Mouse (Mus musculus) intestine, embryonic 15.5 days (tissue): ENCODE measurements around the gene Exoc8. TPM values are rescaled to one million over a fixed set of nuclear protein-coding genes. Genes with fewer than 3 reads are reported as not detected.
A peak's percentile ranks its signal among the peaks of the same experiment; 100 is the strongest.

ENCODE experiments used
- ATAC-seq: fragments of 200-750 bp; cut with Nextera tagmentation; 2 replicates; pipeline ENCODE4 v1.8.0; 2017; ENCODE audit warnings: moderate TSS enrichment, moderate library complexity
- H3K27ac ChIP-seq: fragments of 300-500 bp; sonication (generic); 2 replicates; pipeline ENCODE4 v1.5.1; 2015; ENCODE audit warnings: mild to moderate bottlenecking, inconsistent platforms
- H3K27me3 ChIP-seq: fragments of 300-500 bp; sonication (generic); replicated peaks from 2 replicates; pipeline ENCODE4 v1.6.1; 2015; ENCODE audit warnings: inconsistent platforms
- H3K36me3 ChIP-seq: fragments of 300-500 bp; sonication (generic); 2 replicates; pipeline ENCODE4 v1.6.1; 2015; ENCODE audit warnings: inconsistent platforms
- H3K4me1 ChIP-seq: fragments of 300-500 bp; sonication (generic); replicated peaks from 2 replicates; pipeline ENCODE4 v1.6.1; 2015; ENCODE audit warnings: inconsistent platforms
- H3K4me2 ChIP-seq: fragments of 300-500 bp; sonication (generic); replicated peaks from 2 replicates; pipeline ENCODE4 v1.6.1; 2015; ENCODE audit warnings: mild to moderate bottlenecking, inconsistent platforms
- H3K4me3 ChIP-seq: fragments of 300-500 bp; sonication (generic); replicated peaks from 2 replicates; pipeline ENCODE4 v1.5.1; 2015; ENCODE audit warnings: inconsistent platforms
- H3K9ac ChIP-seq: fragments of 300-500 bp; sonication (generic); 2 replicates; pipeline ENCODE4 v1.6.1; 2015; ENCODE audit warnings: inconsistent platforms
- H3K9me3 ChIP-seq: fragments of 300-500 bp; sonication (generic); 2 replicates; pipeline ENCODE4 v1.6.1; 2016; ENCODE audit warnings: inconsistent platforms
- WGBS: fragments of 180-500 bp; shearing (Covaris S2); methylation state at CpG from one replicate; pipeline ENCODE4 v1.1.7; 2015; 5-methylcytosine and 5-hydroxymethylcytosine counted together
- polyA plus RNA-seq: library from polyadenylated mRNA; unstranded; fragments of >200 nt; fragmentation: Nextera tagmentation; extraction: Ambion mirVana; gene quantifications from 2 replicates; pipeline ENCODE4 v1.2.1, GENCODE M21; 2015

Exoc8 gene
- 7.5 and 7.8 TPM in 2 replicates for polyA plus RNA-seq

DNA sequence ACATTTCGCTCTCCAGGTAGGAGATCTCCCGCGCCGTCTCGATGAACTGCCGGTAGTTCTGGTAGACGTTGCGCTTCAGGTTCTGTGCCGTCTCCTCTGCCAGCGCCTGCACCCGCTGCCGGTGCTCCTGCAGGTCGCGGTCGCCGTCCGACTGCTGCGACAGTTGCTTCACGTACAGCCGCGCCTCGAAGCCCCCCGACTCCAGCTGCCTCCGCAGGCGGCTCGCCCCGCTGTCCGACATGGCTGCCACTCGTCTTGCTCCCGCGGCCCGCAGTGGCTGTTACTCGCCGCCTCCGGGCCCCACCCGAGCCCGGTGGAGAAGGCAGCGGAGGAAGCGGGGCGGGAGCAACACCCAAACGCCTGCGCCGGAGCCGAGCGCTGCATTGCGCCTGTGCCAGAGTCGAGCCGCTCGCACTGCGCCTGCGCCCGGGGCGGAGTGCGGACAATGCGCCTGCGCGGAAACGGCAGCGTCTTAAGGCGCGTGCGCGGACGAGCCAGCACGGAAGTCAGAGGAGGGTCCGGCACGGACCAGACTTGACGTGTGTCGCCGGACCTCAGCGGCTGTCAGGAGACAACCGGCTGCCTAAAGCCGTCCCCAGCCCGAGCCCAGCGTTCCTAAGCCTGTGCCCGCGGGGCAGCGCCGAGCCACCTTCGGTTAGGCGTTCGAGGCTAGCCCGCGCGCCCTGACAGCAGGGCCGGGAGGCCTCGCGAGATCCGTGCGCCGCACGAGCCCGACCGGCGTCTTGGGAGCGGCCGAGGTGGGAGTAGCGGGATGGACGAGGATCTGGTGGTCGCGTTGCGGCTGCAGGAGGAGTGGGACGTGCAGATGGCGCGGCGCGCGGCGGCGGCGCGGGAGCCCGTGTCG, at the start of gene Exoc8, which contains the start of gene Sprtn:
TSS of gene Exoc8 (minus strand) at position 320 of the 865 bp plus-strand sequence.
TSS of gene Sprtn (plus strand) at position 501 of the 865 bp plus-strand sequence.
- Histone ChIP-seq H3K4me2 (peak within 1 kb of the TSS; percentile 90), H3K27me3 (no peaks in the 10 kb centered on the region), H3K9ac (peak within 1 kb of the TSS; percentile 79), H3K4me1 (peaks cover 23% of the 10 kb centered on the region), H3K9me3 (no peaks in the 10 kb centered on the region), H3K27ac (peak within 1 kb of the TSS; percentile 77), H3K4me3 (peak within 1 kb of the TSS; percentile 88), H3K36me3 (peaks cover 30% of the 10 kb centered on the region)
- under 1% methylated on average over 114 of the region's 114 CpGs for WGBS
- ATAC-seq, result peak; percentile 93

DNA sequence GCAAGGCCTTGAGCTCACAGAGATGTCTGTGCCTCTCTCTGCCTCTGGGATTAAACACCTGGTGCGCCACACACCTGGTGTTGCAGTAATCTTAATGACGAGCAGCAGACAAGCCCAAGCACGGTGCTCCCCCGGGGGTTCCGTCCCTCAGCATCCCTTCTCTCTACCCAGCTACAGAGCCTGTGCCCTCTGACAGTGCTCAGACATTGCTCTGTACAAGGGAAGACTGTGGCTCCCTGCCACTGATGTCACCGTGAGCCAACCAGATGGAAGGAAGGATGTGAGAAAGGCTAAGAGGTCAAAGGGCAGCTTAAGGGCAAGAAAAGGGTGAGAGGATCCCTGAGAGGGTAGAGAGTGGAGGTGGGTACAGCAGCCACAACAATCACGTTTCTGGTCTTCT, 46.9 kb upstream of the Exoc8 start:
- no peaks in the 10 kb centered on the region for H3K27me3 ChIP-seq
- peaks cover 7% of the 10 kb centered on the region; the same call in 1 of the 2 replicates for H3K36me3 ChIP-seq
- ATAC-seq, result no peak
- 57% methylated on average over 7 of the region's 7 CpGs for WGBS
- H3K4me1 ChIP-seq, result peaks cover 23% of the 10 kb centered on the region
- no peak overlapping the region for H3K9ac ChIP-seq
- H3K27ac ChIP-seq, result no peak overlapping the region
- no peak overlapping the region for H3K4me3 ChIP-seq
- H3K9me3 ChIP-seq, result no peaks in the 10 kb centered on the region
- no peak overlapping the region for H3K4me2 ChIP-seq

DNA sequence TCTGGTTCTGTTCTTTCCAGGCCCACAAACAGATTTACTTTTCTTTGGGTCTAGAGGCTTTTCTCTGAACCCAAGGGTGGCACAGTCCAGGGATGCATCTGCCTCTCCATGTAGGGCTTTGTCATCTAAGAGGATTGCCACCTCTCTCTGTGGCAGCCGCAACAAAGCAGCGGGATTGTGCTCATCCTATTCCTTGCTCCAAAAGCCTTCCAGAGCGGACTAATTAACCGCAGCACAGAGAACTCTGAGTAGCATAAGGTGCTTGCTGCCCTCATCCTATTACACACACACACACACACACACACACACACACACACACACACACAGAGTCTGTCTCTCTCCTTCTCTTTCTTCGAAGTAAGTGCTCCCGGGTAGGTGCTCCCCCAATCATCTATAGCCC, 46.3 kb upstream of the Exoc8 start:
- no peak overlapping the region for H3K9ac ChIP-seq
- no peaks in the 10 kb centered on the region for H3K9me3 ChIP-seq
- H3K4me1 ChIP-seq, result peaks cover 23% of the 10 kb centered on the region
- WGBS, result 92% methylated on average over 6 of the region's 6 CpGs
- H3K4me3 ChIP-seq, result no peak overlapping the region
- H3K27me3 ChIP-seq, result no peaks in the 10 kb centered on the region
- H3K27ac ChIP-seq, result no peak overlapping the region
- H3K4me2 ChIP-seq, result no peak overlapping the region
- H3K36me3 ChIP-seq, result peaks cover 7% of the 10 kb centered on the region; the same call in 1 of the 2 replicates
- ATAC-seq, result no peak

DNA sequence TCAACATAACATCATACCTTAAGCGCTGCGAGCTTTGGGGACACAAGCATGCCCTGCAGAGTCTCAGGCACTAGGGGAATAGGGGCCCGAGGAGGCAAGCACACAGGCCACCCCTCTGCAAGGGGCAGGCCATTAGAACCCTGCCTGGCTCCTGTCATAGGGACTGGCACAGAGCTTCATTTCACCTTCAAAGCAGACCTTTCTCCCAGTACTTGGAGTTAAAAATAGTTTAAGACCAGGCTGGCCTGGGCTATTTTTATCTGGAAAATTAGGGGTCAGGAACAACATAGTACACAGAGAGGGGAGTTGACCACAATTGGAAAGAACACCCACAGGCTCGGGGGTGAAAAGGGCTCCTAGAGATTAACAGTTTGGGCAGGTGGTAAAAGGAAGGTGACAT, 39.8 kb upstream of the Exoc8 start:
- Histone ChIP-seq H3K4me1 (no peaks in the 10 kb centered on the region), H3K36me3 (peaks cover 7% of the 10 kb centered on the region; the same call in 1 of the 2 replicates), H3K4me2 (no peak overlapping the region), H3K27ac (no peak overlapping the region), H3K9me3 (no peaks in the 10 kb centered on the region), H3K9ac (no peak overlapping the region), H3K4me3 (no peak overlapping the region), H3K27me3 (no peaks in the 10 kb centered on the region)
- WGBS, result 94% methylated on average over 4 of the region's 4 CpGs
- no peak for ATAC-seq

DNA sequence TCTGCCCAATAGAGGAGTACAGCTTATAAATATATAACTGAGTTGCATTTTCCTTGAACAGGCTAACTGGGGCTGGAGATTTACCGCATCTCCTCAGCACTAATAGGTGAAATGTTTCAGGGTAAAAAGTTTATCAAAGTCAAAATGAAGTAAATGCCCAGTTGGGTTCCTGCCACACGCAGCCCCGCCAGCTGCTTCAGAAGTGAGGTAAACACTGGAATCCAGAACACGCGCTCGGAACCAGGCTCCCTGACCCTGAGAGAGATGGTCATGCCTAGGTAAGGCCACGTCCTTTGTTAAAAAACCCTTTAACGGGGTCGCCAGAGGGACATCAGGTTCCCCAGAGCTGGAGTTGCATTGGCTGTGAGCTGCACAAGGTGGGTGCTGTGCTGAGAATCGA, 39.2 kb upstream of the Exoc8 start:
- Histone ChIP-seq H3K9ac (no peak overlapping the region), H3K4me1 (no peaks in the 10 kb centered on the region), H3K4me2 (no peak overlapping the region), H3K4me3 (no peak overlapping the region), H3K27me3 (no peaks in the 10 kb centered on the region), H3K9me3 (no peaks in the 10 kb centered on the region), H3K27ac (no peak overlapping the region), H3K36me3 (peaks cover 5% of the 10 kb centered on the region; the same call in 1 of the 2 replicates)
- ATAC-seq, result no peak
- 94% methylated on average over 10 of the region's 10 CpGs for WGBS

DNA sequence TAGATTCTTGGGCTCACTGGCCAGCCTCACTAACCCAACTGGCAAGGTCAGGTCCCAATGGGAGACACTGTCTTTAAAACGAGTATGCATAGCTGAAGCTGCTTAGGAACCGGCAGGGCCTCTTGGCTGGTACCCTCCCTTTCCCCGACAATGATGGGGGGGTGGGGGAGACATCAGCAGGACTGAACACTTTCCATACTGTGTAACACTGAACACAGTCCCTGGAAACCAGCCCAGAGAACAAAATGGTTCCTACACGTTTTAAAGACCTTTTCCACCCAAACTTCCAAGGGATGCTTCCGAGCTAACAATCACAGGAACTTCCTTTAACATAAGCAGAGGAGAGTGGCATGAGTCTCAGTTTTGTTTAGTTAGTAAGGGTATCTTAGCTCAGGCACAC, 37.6 kb upstream of the Exoc8 start:
- ATAC-seq, result no peak
- Histone ChIP-seq H3K9me3 (no peaks in the 10 kb centered on the region), H3K4me1 (no peaks in the 10 kb centered on the region), H3K27ac (no peak overlapping the region), H3K4me3 (no peak overlapping the region), H3K27me3 (no peaks in the 10 kb centered on the region), H3K36me3 (no peaks in the 10 kb centered on the region), H3K9ac (no peak overlapping the region), H3K4me2 (no peak overlapping the region)
- WGBS, result 81% methylated on average over 5 of the region's 5 CpGs

DNA sequence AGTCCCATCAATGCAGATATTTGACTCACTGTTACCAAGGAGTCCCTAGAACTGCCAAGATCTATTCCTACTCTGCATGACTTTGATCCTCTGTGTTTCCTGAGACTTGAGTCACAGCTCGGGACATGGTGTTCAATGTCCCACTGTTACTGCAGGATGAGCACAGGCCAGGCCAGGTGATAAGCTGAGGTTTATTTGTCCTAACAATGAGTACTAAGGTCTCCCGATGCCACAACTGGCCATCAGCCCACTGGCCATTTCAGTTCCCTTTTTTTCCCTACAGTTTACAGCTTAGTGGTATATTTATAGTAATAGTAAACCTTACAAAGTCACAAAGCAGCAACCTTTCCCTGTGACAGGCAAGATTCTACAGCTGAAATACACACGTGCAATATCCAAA, 34.9 kb upstream of the Exoc8 start:
- H3K27me3 ChIP-seq, result no peaks in the 10 kb centered on the region
- 0 out of 2 replicates have a peak, but pooled peaks cover 1% of the 10 kb centered on the region for H3K4me1 ChIP-seq
- H3K9me3 ChIP-seq, result no peaks in the 10 kb centered on the region
- no peaks in the 10 kb centered on the region for H3K36me3 ChIP-seq
- WGBS, result 73% methylated on average over 3 of the region's 3 CpGs
- no peak overlapping the region for H3K27ac ChIP-seq
- ATAC-seq, result no peak
- H3K4me2 ChIP-seq, result no peak overlapping the region
- no peak overlapping the region for H3K9ac ChIP-seq
- H3K4me3 ChIP-seq, result no peak overlapping the region

DNA sequence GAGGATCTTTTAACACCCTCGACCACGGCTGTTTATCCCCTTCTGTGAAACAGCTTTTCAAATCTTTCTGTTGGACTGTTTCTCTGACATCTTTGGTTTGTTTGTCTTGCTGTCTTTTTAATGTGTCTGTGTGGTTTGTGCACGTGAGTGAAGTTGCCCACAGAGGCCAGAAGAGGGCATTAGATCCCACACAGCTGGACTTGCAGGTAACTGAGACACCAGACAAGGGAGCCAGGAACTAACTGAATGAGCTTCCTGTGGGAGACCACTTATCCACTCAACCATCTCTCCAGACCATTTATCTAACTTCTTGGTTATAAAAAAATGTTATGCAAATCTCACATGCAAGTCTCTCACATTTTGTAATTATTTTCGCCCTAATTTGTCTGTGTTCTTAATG, 33.1 kb upstream of the Exoc8 start:
- no peak overlapping the region for H3K4me2 ChIP-seq
- no peaks in the 10 kb centered on the region for H3K36me3 ChIP-seq

DNA sequence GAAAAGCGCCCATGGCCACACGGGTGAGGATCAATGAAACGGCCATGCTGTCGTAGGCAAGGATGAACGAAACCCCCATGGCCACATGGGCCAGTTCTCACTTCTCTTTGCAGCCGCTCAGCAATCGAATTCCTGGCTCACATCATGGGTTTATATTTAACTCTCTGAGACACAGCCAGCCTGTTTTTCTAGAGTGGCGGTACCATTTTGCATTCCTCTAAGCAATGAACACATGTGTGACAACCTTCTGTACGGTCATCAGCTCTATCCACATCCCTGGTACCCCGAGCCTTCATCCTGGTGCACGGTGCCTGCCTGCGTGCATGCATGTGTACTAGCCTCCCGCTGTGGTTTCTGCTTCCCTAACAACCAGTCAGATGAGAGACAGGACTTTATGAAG, 32.6 kb upstream of the Exoc8 start:
- ATAC-seq, result no peak
- no peaks in the 10 kb centered on the region for H3K36me3 ChIP-seq
- no peaks in the 10 kb centered on the region for H3K27me3 ChIP-seq
- no peak overlapping the region for H3K27ac ChIP-seq
- WGBS, result 90% methylated on average over 13 of the region's 13 CpGs
- no peak overlapping the region for H3K4me2 ChIP-seq
- H3K4me3 ChIP-seq, result no peak overlapping the region
- no peaks in the 10 kb centered on the region for H3K9me3 ChIP-seq
- no peak overlapping the region for H3K9ac ChIP-seq
- H3K4me1 ChIP-seq, result peaks cover 12% of the 10 kb centered on the region

More for the DNA sequence above, 33.1 kb upstream of the Exoc8 start:
- no peak overlapping the region for H3K4me3 ChIP-seq
- H3K9me3 ChIP-seq, result no peaks in the 10 kb centered on the region
- peaks cover 12% of the 10 kb centered on the region for H3K4me1 ChIP-seq
- 91% methylated on average over 4 of the region's 4 CpGs for WGBS
- no peak overlapping the region for H3K9ac ChIP-seq
- H3K27ac ChIP-seq, result no peak overlapping the region
- ATAC-seq, result no peak
- no peaks in the 10 kb centered on the region for H3K27me3 ChIP-seq

DNA sequence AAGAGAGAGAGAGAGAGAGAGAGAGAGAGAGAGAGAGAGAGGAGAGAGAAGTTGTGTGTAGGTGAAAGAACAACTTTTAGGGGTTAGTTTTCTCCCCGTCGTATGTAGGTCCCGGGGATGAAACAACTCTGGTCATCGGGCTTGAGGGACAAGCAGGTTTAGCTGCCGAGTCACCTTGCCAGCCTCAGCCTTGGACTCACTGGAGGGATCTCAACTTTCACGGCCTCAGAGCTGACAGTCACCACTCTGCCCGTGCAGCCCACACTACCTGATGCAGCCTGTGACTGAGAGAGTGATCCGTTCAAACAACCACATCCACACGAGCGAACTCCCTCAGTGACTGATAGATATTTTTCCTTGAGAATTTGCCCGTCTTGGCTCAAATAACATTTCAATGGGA, 31.5 kb upstream of the Exoc8 start:
- Histone ChIP-seq H3K27ac (no peak overlapping the region), H3K4me1 (peaks cover 12% of the 10 kb centered on the region), H3K27me3 (no peaks in the 10 kb centered on the region), H3K9me3 (no peaks in the 10 kb centered on the region), H3K9ac (no peak overlapping the region), H3K36me3 (no peaks in the 10 kb centered on the region), H3K4me3 (no peak overlapping the region), H3K4me2 (no peak overlapping the region)
- no peak for ATAC-seq
- 82% methylated on average over 11 of the region's 11 CpGs for WGBS

DNA sequence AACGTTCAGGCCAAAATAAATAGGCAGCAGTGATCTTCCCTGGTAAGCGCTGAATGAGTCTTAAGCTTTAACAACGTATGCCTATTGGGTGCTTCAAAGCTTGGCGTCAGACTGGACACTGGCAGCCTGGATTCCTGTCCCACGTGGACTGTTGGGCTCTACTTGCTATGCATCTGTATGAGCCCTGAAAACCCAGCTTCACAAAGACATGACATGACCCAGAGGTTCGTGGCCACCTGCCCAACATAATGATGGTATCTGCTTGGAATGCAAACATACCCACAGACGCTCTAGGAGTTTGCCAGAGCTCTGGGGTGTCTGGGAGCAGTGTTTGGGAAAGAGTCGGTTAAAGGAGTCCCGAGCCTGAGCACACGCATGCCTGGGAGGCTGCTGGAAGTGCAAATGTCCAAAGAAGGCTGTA, 28.9 kb upstream of the Exoc8 start:
- ATAC-seq, result peak; percentile 28; the same call in 1 of the 2 replicates
- 35% methylated on average over 10 of the region's 10 CpGs for WGBS

DNA sequence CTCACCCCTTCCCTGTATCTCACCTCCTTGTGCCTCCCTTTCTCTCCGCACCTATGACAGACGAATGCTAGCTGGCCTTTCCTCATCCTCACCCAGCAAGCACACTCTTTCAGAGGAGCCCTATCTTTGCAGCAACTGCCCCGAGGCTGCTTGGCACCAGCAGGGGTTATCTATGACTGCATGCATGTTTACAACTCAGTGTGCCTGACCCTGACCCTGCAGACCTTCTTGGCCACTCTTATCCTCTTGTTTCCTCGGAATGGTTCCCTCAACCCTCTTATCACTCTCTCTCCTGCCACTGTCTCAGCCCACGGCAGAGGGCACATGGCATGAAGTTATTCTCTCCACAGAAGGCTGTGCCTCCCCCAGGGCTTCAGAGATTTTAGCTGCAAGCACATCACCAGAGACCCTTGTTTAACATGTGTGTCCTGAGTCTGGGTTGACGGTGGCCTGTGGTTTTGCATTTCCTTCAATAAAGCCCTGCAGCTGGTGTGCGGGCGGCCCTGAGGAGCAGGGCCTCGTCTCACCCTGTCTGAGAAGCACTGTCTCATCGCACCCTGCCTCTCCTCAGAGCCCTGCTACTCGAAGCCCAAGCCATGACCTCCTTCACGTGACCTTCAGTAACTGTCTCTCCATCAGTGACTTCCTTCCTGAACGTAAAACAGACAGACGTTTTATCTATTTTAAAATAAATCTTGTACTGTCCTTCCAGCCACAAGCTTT, 28.2 kb upstream of the Exoc8 start:
- WGBS, result 55% methylated on average over 14 of the region's 14 CpGs
- ATAC-seq, result no peak
- Histone ChIP-seq H3K36me3 (no peaks in the 10 kb centered on the region), H3K4me3 (no peak overlapping the region), H3K9me3 (no peaks in the 10 kb centered on the region), H3K4me2 (no peak overlapping the region), H3K4me1 (peaks cover 31% of the 10 kb centered on the region), H3K27me3 (no peaks in the 10 kb centered on the region), H3K9ac (no peak overlapping the region), H3K27ac (peak overlapping the region; percentile 63)

More for the DNA sequence above, 28.9 kb upstream of the Exoc8 start:
- Histone ChIP-seq H3K9me3 (no peaks in the 10 kb centered on the region), H3K27me3 (no peaks in the 10 kb centered on the region), H3K4me1 (peaks cover 28% of the 10 kb centered on the region), H3K9ac (no peak overlapping the region), H3K4me3 (no peak overlapping the region), H3K27ac (peak overlapping the region; percentile 63), H3K4me2 (no peak overlapping the region), H3K36me3 (no peaks in the 10 kb centered on the region)
